Mouse (Mus musculus) small intestine, adult 2 months (tissue): ENCODE results near the gene Clec2e. TPM values are rescaled to one million over a fixed set of nuclear protein-coding genes. Genes with fewer than 3 reads are reported as not detected.
"Not testable (repeated sequence)": the region's sequence is repeated elsewhere in the genome, so short reads cannot be mapped to it uniquely, and the experiment has no call there.

ENCODE experiments used
- H3K27ac ChIP-seq: fragments of 200-500 bp; 2 replicates; pipeline ENCODE4 v1.5.1; 2012; ENCODE audit warnings: low read depth, low read length, control low read depth, inconsistent platforms; ENCODE audit not compliant: insufficient read depth
- H3K27me3 ChIP-seq: fragments of 200-500 bp; 2 replicates; pipeline ENCODE4 v1.6.1; 2012; ENCODE audit warnings: mild to moderate bottlenecking, moderate library complexity, low read length, inconsistent platforms; ENCODE audit not compliant: control insufficient read depth, insufficient read depth
- H3K36me3 ChIP-seq: fragments of 200-500 bp; 2 replicates; pipeline ENCODE4 v1.6.1; 2012; ENCODE audit warnings: mild to moderate bottlenecking, low read length, control low read depth, inconsistent platforms; ENCODE audit not compliant: control insufficient read depth, insufficient read depth
- H3K4me1 ChIP-seq: fragments of 200-500 bp; 2 replicates; pipeline ENCODE4 v1.6.1; 2012; ENCODE audit warnings: low read length, inconsistent platforms, mixed read lengths; ENCODE audit not compliant: control insufficient read depth, insufficient read depth, insufficient read length
- H3K4me3 ChIP-seq: fragments of 200-500 bp; 2 replicates; pipeline ENCODE4 v1.5.1; 2012; ENCODE audit warnings: low read depth, mild to moderate bottlenecking, control low read depth, inconsistent platforms, low read length, moderate library complexity
- CTCF ChIP-seq: fragments of 200-500 bp; IDR thresholded peaks from 2 replicates; pipeline ENCODE4 v1.5.1; 2012; ENCODE audit warnings: low read depth, mild to moderate bottlenecking, control low read depth, inconsistent platforms, low read length, moderate library complexity, mixed read lengths; ENCODE audit not compliant: insufficient replicate concordance, insufficient read length; ENCODE audit errors: extremely low read depth
- POLR2A ChIP-seq: fragments of 200-500 bp; IDR thresholded peaks from 2 replicates; pipeline ENCODE4 v1.6.1; 2012; ENCODE audit warnings: low read depth, mild to moderate bottlenecking, control low read depth, inconsistent platforms, low read length, moderate library complexity
- WGBS: fragments of 180-500 bp; shearing (Covaris S2); methylation state at CpG from one replicate; pipeline ENCODE4 v1.1.7; 2018; 5-methylcytosine and 5-hydroxymethylcytosine counted together
- polyA plus RNA-seq: library from polyadenylated mRNA; depleted of rRNA; stranded (reverse); fragments of >200 nt; gene quantifications from 2 replicates; pipeline ENCODE4 v1.2.3, GENCODE M21; 2012

Gene Clec2e
- polyA plus RNA-seq, 1 experiment = 25.9 TPM

DNA sequence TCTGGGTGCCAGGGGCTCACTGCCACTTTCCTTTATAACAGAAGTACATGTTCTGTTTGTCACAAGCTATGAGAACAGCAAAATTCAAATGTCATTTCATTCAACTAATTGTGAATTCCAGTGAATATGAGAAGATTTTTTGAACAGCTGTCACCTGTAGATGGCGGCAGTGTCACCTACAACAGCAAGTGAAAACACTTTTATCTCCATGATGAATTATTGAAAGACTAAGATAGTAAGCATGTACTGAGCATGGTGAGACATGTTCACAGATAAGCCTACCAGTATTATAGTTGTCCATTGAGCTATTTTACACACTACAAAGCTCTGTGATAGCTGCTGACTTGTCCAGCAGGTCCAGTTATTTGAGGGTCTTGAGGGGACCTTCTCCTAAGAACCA lies 12.6 kb downstream of the Clec2e start:
- H3K4me3 ChIP-seq = no peak overlapping the region
- no peaks in the 10 kb centered on the region for H3K27me3 ChIP-seq
- H3K36me3 ChIP-seq = peaks cover 9% of the 10 kb centered on the region
- H3K27ac ChIP-seq = no peak overlapping the region
- no peaks in the 10 kb centered on the region for H3K4me1 ChIP-seq
- WGBS = 84% methylated on average over 1 of the region's 1 CpGs
- TF ChIP-seq CTCF = no peak
- TF ChIP-seq POLR2A = no peak

GRCm38 (mm10) chr6:129086031-129086430 lies 14.7 kb downstream of the Clec2e start:
- H3K27me3 ChIP-seq, H3K27ac ChIP-seq, H3K36me3 ChIP-seq, H3K4me1 ChIP-seq, H3K4me3 ChIP-seq: not testable (repeated sequence)
- 85% methylated on average over 2 of the region's 2 CpGs for WGBS

GRCm38 (mm10) chr6:129085098-129085497 lies 15.6 kb downstream of the Clec2e start:
- no peak for TF ChIP-seq POLR2A
- TF ChIP-seq CTCF = no peak
- Histone ChIP-seq H3K4me1 (no peaks in the 10 kb centered on the region), H3K27ac (no peak overlapping the region), H3K36me3 (no peaks in the 10 kb centered on the region), H3K4me3 (no peak overlapping the region), H3K27me3 (no peaks in the 10 kb centered on the region)
- WGBS = 93% methylated on average over 6 of the region's 6 CpGs

- WGBS = 35% methylated on average over 1 of the region's 1 CpGs
- H3K27me3 ChIP-seq = no peaks in the 10 kb centered on the region
- H3K36me3 ChIP-seq = no peaks in the 10 kb centered on the region
- TF ChIP-seq POLR2A = no peak
- peak; percentile 29; the same call in 1 of the 2 replicates for TF ChIP-seq CTCF
- no peaks in the 10 kb centered on the region for H3K4me1 ChIP-seq
- no peak overlapping the region for H3K4me3 ChIP-seq
- no peak overlapping the region for H3K27ac ChIP-seq
These were observed 33.7 kb downstream of the Clec2e start for GRCm38 (mm10) chr6:129066986-129067385.

- Histone ChIP-seq H3K27ac (no peak overlapping the region), H3K36me3 (no peaks in the 10 kb centered on the region), H3K4me1 (no peaks in the 10 kb centered on the region), H3K4me3 (no peak overlapping the region), H3K27me3 (no peaks in the 10 kb centered on the region)
- no peak for TF ChIP-seq POLR2A
- no peak for TF ChIP-seq CTCF
These were observed 34.2 kb downstream of the Clec2e start for GRCm38 (mm10) chr6:129066530-129066929.

DNA sequence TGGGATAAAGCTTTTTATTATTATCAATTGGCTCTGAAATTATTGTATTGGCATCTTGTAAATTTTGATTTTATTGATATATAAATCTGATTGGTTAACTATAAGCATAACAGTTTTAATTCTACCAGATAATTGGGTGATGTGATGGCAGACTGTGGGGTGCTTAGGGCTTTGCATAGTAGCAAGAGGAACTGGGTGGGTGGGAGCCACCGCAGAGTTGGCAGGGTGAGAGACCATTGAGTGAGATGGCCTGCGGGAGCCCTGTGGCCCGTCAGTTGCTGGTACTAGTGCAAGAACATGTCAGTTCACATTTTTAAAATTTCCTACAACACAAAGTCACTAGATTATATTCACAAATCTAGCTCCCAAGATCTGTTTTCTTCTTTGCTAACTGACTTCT lies 34.9 kb downstream of the Clec2e start:
- TF ChIP-seq CTCF (no peak), POLR2A (no peak)
- H3K4me3 ChIP-seq = no peak overlapping the region
- H3K36me3 ChIP-seq = no peaks in the 10 kb centered on the region
- no peaks in the 10 kb centered on the region for H3K4me1 ChIP-seq
- 94% methylated on average over 3 of the region's 3 CpGs for WGBS
- H3K27me3 ChIP-seq = no peaks in the 10 kb centered on the region
- H3K27ac ChIP-seq = no peak overlapping the region

DNA sequence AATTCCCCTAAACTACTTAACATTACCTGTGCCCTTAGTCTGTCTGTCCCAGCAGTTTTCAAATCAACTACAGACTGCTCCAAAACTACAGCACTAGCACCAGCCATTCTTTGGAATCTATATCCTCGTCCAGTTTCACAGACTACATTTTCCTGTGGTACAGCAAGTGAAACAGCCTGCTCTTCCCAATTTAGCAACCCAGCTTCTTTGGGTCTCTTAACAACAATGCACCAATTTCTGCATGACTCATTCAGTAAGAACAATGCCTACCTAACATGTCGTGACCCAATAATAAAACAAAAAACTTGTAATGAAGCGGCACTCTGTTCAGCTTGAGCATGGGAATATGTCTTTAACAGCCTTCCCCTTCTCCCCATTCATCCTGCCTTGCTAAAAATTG lies 35.3 kb downstream of the Clec2e start:
- H3K4me3 ChIP-seq = no peak overlapping the region
- no peaks in the 10 kb centered on the region for H3K4me1 ChIP-seq
- no peaks in the 10 kb centered on the region for H3K36me3 ChIP-seq
- no peak overlapping the region for H3K27ac ChIP-seq
- TF ChIP-seq CTCF = no peak
- TF ChIP-seq POLR2A = no peak
- 65% methylated on average over 3 of the region's 3 CpGs for WGBS
- H3K27me3 ChIP-seq = no peaks in the 10 kb centered on the region

- TF ChIP-seq CTCF (no peak), POLR2A (no peak)
- H3K27me3 ChIP-seq = no peaks in the 10 kb centered on the region
- no peaks in the 10 kb centered on the region for H3K4me1 ChIP-seq
- H3K27ac ChIP-seq = no peak overlapping the region
- no peaks in the 10 kb centered on the region for H3K36me3 ChIP-seq
- no peak overlapping the region for H3K4me3 ChIP-seq
These were observed 42.7 kb downstream of the Clec2e start for GRCm38 (mm10) chr6:129058013-129058412.
